Mouse (Mus musculus): Measurements from ENCODE around the gene B4galt3.

- TF ChIP-seq CTCF (IDR thresholded peaks at IDR 0.05; ENCODE audit: borderline replicate concordance, insufficient read depth, low read length) (no peak), POLR2A (IDR thresholded peaks at IDR 0.05; ENCODE audit: low read depth, low read length) (no peak)
These were observed 22.7 kb upstream of the B4galt3 start for GRCm38 (mm10) chr1:171247453-171247841.
